8 mouse cellular contexts compared by ENCODE assay signal in the genomic region with DNA sequence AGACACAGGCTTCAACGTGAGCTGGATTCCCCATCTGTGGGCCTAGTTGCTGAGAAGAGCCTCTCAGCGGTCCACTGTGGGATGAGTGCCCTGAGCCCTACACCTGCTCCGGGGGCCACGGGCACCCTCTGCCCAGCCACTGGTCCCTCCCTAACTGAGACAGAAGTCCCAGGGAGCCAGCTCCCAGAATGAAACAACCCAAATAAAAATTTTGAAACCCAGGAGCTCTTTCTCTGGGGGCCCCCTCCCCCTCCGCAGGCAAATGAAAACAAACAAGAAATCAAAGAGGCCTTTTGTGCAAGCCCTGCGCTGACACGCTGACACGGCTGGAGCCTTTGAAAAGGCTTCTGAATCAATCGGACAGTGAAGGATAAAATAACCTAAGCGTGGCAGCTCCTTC. TPM values are rescaled to one million over a fixed set of nuclear protein-coding genes. Genes with fewer than 3 reads are reported as not detected.
DNase-seq lines count a peak whose midpoint lies in the region; ATAC-seq and TF ChIP-seq lines count a peak whose summit lies in the region.
"Had no signal": no experiment of that assay in that cellular context is flagged by ENCODE, and none has a peak within 500 bp of the region (broad histone marks: within the 10 kb centered on the region; RNA-seq: fewer than 3 reads in every experiment).

No protein-coding gene starts in this region.

- peaks cover 56% of the 10 kb centered on the region for H3K36me3 ChIP-seq in lung, embryonic 14.5 days (ENCODE audit: insufficient read depth)
- H3K36me3 ChIP-seq in forebrain, embryonic 12.5 days (replicated peaks) = peaks cover 14% of the 10 kb centered on the region
- H3K36me3 ChIP-seq in hindbrain, embryonic 15.5 days = no peaks in the 10 kb centered on the region
- H3K36me3 ChIP-seq: liver, embryonic 15.5 days had no signal

- TF ChIP-seq CTCF in lung, embryonic 14.5 days (IDR thresholded peaks at IDR 0.05; ENCODE audit: low read depth) = no peak
- no peak for TF ChIP-seq CTCF in lung, adult 2 months (IDR thresholded peaks at IDR 0.05; ENCODE audit: insufficient read depth, low read length)
- no peak for TF ChIP-seq CTCF in olfactory bulb, adult 2 months (IDR thresholded peaks at IDR 0.05; ENCODE audit: insufficient read depth, low read depth, low read length)

- no peak overlapping the region for H3K4me3 ChIP-seq in lung, embryonic 14.5 days (ENCODE audit: low read depth, low read length)
- H3K4me3 ChIP-seq in lung, adult 2 months (replicated peaks; ENCODE audit: extremely low read depth, low read depth, low read length) = no peak overlapping the region
- H3K4me3 ChIP-seq in forebrain, embryonic 12.5 days (replicated peaks) = no peak overlapping the region
- H3K4me3 ChIP-seq in hindbrain, embryonic 15.5 days = 0 out of 2 replicates have a peak overlapping the region, but pooled peaks have one; percentile 0
- H3K4me3 ChIP-seq in olfactory bulb, adult 2 months (ENCODE audit: insufficient read depth, low read depth, low read length) = no peak overlapping the region
- H3K4me3 ChIP-seq: liver, embryonic 15.5 days had no signal

- H3K27me3 ChIP-seq in lung, embryonic 14.5 days (ENCODE audit: insufficient read depth, low read length) = no peaks in the 10 kb centered on the region
- peaks cover 96% of the 10 kb centered on the region for H3K27me3 ChIP-seq in forebrain, embryonic 12.5 days
- peaks cover 51% of the 10 kb centered on the region for H3K27me3 ChIP-seq in hindbrain, embryonic 15.5 days

- no peaks in the 10 kb centered on the region for H3K4me1 ChIP-seq in lung, embryonic 14.5 days (ENCODE audit: insufficient read depth)
- peaks cover 25% of the 10 kb centered on the region for H3K4me1 ChIP-seq in lung, adult 2 months (ENCODE audit: control insufficient read depth, insufficient read depth, low read length)
- H3K4me1 ChIP-seq in forebrain, embryonic 12.5 days = peaks cover 51% of the 10 kb centered on the region
- peaks cover 42% of the 10 kb centered on the region for H3K4me1 ChIP-seq in hindbrain, embryonic 15.5 days (replicated peaks)
- peaks cover 20% of the 10 kb centered on the region for H3K4me1 ChIP-seq in olfactory bulb, adult 2 months (ENCODE audit: control insufficient read depth, insufficient read depth, low read length)
- H3K4me1 ChIP-seq: liver, embryonic 15.5 days had no signal

- no peak overlapping the region for H3K4me2 ChIP-seq in lung, embryonic 14.5 days
- H3K4me2 ChIP-seq in forebrain, embryonic 12.5 days = peak overlapping the region; percentile 33
- peak overlapping the region; percentile 48 for H3K4me2 ChIP-seq in hindbrain, embryonic 15.5 days
- H3K4me2 ChIP-seq: liver, embryonic 15.5 days had no signal

- no peaks in the 10 kb centered on the region for H3K9me3 ChIP-seq in lung, embryonic 14.5 days (ENCODE audit: low read depth, low read length)
- no peaks in the 10 kb centered on the region for H3K9me3 ChIP-seq in forebrain, embryonic 12.5 days
- H3K9me3 ChIP-seq in hindbrain, embryonic 15.5 days = no peaks in the 10 kb centered on the region
- H3K9me3 ChIP-seq: liver, embryonic 15.5 days had no signal

- no peak for ATAC-seq in lung, embryonic 14.5 days (ENCODE audit: insufficient read depth)
- no peak for ATAC-seq in forebrain, embryonic 12.5 days (ENCODE audit: low FRiP score)
- ATAC-seq in hindbrain, embryonic 15.5 days (ENCODE audit: low FRiP score, low read depth) = no peak

- no peak overlapping the region for H3K27ac ChIP-seq in lung, embryonic 14.5 days (ENCODE audit: low read depth)
- peak overlapping the region; percentile 22; the same call in 1 of the 2 replicates for H3K27ac ChIP-seq in forebrain, embryonic 12.5 days
- peak overlapping the region; percentile 54 for H3K27ac ChIP-seq in hindbrain, embryonic 15.5 days (replicated peaks)
- H3K27ac ChIP-seq in olfactory bulb, adult 2 months (ENCODE audit: insufficient read depth, low read depth, low read length) = peak overlapping the region; percentile 49
- H3K27ac ChIP-seq: liver, embryonic 15.5 days had no signal

- TF ChIP-seq POLR2A in lung, adult 2 months (IDR thresholded peaks at IDR 0.05; ENCODE audit: borderline replicate concordance, extremely low read depth, low read depth, low read length) = no peak
- TF ChIP-seq POLR2A in olfactory bulb, adult 2 months (IDR thresholded peaks at IDR 0.05; ENCODE audit: insufficient read depth, low read depth, low read length) = no peak

- WGBS in lung, embryonic 14.5 days = 22% methylated on average over 10 of the region's 10 CpGs
- 47% methylated on average over 10 of the region's 10 CpGs for WGBS in lung, adult 2 months
- 5% methylated on average over 10 of the region's 10 CpGs for WGBS in forebrain, embryonic 12.5 days
- WGBS in hindbrain, embryonic 15.5 days = 9% methylated on average over 10 of the region's 10 CpGs
- WGBS in olfactory bulb, adult 2 months = 53% methylated on average over 10 of the region's 10 CpGs

- H3K9ac ChIP-seq in lung, embryonic 14.5 days = peak overlapping the region; percentile 7; the same call in 1 of the 2 replicates
- 0 out of 2 replicates have a peak overlapping the region, but pooled peaks have one; percentile 3 for H3K9ac ChIP-seq in forebrain, embryonic 12.5 days
- 0 out of 2 replicates have a peak overlapping the region, but pooled peaks have one; percentile 1 for H3K9ac ChIP-seq in hindbrain, embryonic 15.5 days
- H3K9ac ChIP-seq: liver, embryonic 15.5 days had no signal

- no peak for DNase-seq in lung, embryonic 14.5 days
- no peak for DNase-seq in lung, adult 2 months
- DNase-seq in lung, postnatal 36 days = no peak
- no peak for DNase-seq in testis, postnatal 10 days (ENCODE audit: low spot score)

RNA-seq across cellular contexts. Expression of a gene that starts 34.5 kb away (rescaled TPM):
- 42.3 and 44.1 TPM in 2 replicates for polyA plus RNA-seq in lung, embryonic 14.5 days (2014; fragmentation: Nextera tagmentation; extraction: Ambion mirVana)
- 80.1 and 96.2 TPM in 2 replicates for polyA plus RNA-seq in lung, adult 2 months (2012; rRNA removed)
- polyA plus RNA-seq in forebrain, embryonic 12.5 days (2016; fragmentation: Nextera tagmentation; extraction: Ambion mirVana) = 31.9 and 33.2 TPM in 2 replicates
- 71.2 and 87.6 TPM in 2 replicates for polyA plus RNA-seq in hindbrain, embryonic 15.5 days (2015; fragmentation: Nextera tagmentation; extraction: Ambion mirVana)
- not detected in 2 replicates for polyA plus RNA-seq in olfactory bulb, adult 2 months (2012; ENCODE audit: insufficient read depth, insufficient read length, low replicate concordance, missing spikeins)

RNA-seq across cellular contexts. Expression of a gene that starts 42.8 kb away (rescaled TPM):
- 2.7 and 2.8 TPM in 2 replicates for polyA plus RNA-seq in lung, embryonic 14.5 days (2014; fragmentation: Nextera tagmentation; extraction: Ambion mirVana)
- 2.0 and 2.8 TPM in 2 replicates for polyA plus RNA-seq in lung, adult 2 months (2012; rRNA removed)
- polyA plus RNA-seq in forebrain, embryonic 12.5 days (2016; fragmentation: Nextera tagmentation; extraction: Ambion mirVana) = 2.2 and 3.5 TPM in 2 replicates
- 1.2 and 1.7 TPM in 2 replicates for polyA plus RNA-seq in hindbrain, embryonic 15.5 days (2015; fragmentation: Nextera tagmentation; extraction: Ambion mirVana)
- polyA plus RNA-seq in olfactory bulb, adult 2 months (2012; ENCODE audit: insufficient read depth, insufficient read length, low replicate concordance, missing spikeins) = not detected in 2 replicates

RNA-seq across cellular contexts. Expression of a gene that starts 57.0 kb away (rescaled TPM):
- 4.5 and 4.6 TPM in 2 replicates for polyA plus RNA-seq in lung, embryonic 14.5 days (2014; fragmentation: Nextera tagmentation; extraction: Ambion mirVana)
- 2.5 and 2.9 TPM in 2 replicates for polyA plus RNA-seq in lung, adult 2 months (2012; rRNA removed)
- 5.3 and 5.6 TPM in 2 replicates for polyA plus RNA-seq in forebrain, embryonic 12.5 days (2016; fragmentation: Nextera tagmentation; extraction: Ambion mirVana)
- 14.0 and 15.1 TPM in 2 replicates for polyA plus RNA-seq in hindbrain, embryonic 15.5 days (2015; fragmentation: Nextera tagmentation; extraction: Ambion mirVana)
- polyA plus RNA-seq in olfactory bulb, adult 2 months (2012; ENCODE audit: insufficient read depth, insufficient read length, low replicate concordance, missing spikeins) = not detected in 2 replicates
